Mouse (Mus musculus) spleen, postnatal 4 days (tissue): ENCODE results near the gene Mterf2.

ENCODE experiments used
- DNase-seq, 2 experiments: peaks; one replicate each; pipeline ENCODE4 v3.0.0; 2022; ENCODE audit warnings: low spot score in 2 of 2

Gene Mterf2

DNA sequence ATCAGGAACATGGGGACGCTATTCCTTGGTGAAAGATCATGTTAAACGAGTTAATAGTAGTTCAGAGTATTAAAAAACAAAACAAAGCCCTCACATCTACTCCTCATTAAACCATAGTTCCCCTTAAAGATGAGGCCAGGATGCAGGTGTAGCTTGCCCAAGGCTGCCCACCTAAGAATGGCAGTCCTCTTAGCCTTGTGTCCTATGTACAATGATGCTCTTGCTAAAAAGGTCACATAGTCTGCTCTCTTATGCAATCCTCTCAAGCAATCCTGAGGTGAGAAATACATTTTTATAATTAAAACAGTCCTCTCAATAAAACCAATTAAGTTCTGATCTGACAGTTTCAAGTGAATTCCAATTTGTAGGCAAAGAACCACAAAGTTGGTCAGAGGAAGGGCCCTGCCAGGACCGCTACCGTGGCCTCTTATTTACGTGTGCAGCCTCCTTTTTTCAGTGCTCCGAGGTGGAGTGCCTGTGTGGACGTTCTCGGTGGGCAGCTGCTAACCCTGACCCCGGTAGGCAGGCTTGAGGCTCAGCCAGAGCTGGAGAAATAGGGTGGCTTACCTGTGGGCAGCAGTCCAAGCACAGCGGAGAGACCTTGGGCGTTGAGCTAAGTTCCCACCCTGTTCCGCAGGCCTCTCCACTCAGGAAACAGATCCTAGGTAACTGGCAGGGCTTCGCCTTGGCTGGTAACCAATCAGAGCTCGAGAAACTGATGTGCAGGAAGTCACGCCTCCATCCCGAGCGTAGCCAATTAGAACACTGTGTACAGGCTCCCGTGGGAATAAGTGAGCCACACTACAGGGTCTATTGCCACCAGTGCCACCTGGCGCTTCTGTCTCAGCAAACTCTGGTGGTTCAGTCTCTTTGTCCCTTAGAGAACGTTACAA lies at the start of gene Mterf2:
Gene Mterf2 (minus strand): TSS at position 633 of the 893 bp plus-strand sequence.
- peak; percentile 86 to 89 for DNase-seq

DNA sequence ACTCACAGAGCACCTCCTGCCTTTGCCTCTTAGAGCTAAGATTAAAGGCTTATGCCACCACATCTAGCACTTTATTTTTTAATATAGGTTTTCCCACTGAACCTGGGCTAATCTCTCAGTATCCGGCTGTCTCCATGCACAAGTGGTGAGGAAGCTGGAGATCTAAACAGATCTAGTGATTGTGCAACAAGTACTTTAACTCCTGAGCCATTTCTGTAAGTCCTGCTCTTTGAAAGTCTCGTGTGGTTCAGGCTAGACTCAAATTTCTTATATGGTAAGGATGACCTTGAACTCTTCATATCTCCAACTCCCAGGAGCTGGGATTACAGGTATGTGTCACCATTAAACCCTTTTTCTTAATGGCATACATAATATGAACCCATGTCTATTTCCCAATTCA lies 48.8 kb upstream of the Mterf2 start:
- no peak for DNase-seq

DNA sequence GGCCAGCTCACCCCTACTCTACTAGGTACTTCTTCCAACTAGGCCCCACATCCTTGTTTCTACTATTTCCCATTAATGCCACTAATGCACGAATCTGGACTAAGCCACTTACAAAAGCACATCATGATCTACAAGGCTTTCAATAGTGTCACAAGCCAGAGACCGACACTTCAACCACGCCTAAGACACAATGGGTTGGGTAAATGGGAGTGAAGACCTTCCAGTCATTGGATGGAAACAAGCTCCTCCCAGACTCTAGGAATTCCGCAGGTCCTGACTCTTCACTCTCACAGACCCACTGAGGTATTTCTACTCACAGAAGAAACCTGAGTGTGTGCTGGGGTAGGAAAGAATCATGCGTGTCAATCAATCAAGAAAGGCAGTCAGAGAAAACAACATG lies 37.5 kb upstream of the Mterf2 start:
- no peak for DNase-seq

DNA sequence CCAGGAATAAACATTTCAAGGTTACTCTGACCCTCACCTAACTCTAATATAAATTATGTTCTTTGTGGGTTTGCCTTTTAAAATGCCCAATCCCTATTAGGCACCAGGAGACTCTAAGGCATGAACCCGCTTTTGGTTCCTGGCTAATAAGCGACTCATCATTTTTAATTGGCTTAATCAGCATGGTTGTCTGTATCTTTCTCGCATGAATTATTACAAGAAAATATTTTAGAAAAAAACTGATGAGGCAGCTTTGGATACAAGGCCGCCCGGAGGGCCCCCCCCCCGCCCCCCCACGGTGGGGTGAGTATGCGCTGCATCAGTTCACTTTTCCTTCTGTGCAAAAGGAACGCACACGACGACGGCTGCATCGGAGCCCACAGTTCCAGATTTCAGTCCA lies 37.0 kb upstream of the Mterf2 start:
- no peak for DNase-seq

DNA sequence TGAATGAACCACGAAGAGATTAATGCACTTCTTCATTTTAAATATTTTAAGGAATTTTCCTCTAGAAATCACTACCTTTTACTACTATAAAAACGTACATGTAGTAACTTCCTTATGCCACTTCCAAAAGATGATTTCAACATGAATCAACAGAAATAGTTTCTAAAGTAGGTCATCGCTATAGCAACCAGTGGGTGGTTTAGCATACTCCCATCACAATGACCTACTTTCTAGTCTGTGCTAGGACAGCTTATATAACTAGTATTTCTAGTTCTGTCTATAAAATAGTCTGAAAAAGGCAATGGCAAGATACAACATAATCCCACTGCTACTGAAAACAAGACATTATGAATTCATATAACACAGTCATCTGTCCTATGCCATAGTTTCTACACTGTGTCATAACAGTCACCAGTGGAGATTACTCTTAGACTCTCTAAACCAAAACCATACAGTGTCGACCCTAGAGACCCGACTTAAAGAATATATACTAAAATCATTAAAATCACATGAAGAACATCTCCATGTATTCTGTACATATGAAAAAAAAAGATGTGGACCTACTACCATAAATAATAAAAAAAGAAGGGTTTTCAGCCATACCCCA lies 34.0 kb upstream of the Mterf2 start:
- no peak for DNase-seq

DNA sequence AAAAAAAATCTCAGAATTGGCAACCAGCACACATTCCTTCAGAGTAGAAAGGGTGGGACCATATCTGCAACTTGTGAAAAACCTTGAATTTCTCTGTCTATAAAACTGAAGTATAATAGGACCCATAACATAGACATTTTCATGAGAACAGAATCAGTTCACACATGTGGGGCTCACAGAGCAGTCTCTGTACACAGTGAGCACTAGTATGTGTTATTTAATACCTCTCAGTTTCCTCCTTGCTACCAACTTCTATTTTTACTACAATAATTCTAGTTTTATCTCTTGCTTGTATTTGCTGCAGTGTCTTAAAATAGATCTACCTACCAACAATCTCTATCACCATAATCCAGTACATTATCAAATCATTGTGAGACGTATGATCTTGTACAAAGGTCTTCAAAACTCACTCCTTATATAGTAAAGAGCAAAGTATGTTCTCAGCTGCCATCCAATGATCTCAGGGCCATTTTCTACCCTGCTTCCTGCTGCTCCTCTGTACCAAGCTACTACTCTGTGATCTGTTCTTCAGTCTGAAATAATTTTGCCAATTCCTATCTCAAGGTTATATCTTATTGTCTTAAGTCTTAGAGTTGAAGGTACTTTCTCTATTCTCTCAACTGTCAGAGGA lies 32.3 kb upstream of the Mterf2 start:
- no peak for DNase-seq

DNA sequence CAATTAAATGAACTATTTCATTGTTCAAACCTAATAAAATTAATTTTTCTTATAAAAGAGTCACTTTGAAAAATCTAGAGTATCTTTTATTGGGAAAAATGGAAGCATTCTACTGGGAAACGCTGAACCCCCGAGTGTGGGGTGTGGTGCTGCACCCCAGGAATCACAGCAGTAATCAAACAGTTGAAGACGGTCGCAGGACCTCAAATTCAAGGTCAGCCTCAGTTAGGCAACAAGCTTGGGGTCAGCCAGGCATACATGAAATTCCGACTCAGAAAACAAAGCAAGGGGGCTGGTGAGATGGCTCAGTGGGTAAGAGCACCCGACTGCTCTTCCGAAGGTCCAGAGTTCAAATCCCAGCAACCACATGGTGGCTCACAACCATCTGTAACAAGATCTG lies 29.6 kb upstream of the Mterf2 start:
- no peak for DNase-seq

DNA sequence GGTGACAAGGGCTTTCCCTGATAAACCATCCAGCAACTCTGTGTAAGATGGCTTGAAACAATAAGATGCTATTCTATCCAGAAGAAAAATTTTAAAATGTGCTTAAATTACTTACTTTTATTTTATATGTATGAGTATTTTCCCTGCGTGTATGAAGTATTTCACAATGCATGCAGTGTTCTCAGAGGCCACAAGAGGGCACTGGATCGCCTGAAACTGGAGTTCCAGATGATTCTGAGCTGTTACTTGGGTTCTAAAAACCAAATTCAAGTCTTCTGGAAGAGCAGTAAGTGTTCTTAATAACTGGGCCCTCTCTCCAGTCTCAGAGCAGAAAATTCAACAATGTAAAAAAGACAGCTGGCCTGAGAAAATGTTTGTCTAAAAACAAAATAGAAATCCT lies 26.4 kb upstream of the Mterf2 start:
- peak; percentile 29 to 65 for DNase-seq

DNA sequence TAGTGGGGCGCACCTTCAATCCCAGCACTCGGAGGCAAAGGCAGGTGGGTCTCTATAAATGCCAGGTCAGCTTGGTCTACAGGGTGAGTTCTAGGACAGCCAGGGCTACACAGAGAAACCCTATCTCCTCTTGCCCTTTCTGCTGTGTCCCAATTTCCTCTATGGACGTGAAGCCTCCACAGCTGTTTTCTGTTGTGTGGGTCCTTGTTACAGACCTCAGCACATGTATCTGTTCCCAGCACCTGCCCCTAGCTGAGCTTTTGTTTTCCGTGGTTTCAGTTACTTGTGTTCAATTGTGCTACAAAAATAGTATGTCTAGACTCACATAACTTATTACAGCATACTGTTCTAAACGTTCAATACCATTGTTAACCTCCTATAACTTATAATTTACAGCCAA lies 21.4 kb upstream of the Mterf2 start:
- no peak for DNase-seq

DNA sequence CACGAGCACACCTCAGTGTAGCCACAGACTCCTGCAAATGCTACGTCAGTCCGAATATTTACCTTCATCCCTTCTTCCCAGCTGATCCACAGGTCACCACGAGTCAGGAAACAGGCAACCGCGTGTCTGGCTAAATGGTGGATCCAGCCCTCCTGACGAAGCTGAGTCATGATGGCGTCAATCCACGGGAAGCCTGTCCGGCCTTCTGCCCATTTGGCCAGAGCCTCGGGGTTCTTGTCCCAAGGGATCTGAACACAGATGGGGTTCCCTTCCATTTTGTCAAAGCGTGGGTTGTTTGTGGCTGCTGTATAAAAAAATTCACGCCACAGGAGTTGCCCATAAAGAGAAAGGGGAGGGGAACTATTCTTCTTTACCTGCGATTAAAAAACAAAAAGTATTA lies 18.5 kb upstream of the Mterf2 start:
- no peak for DNase-seq

DNA sequence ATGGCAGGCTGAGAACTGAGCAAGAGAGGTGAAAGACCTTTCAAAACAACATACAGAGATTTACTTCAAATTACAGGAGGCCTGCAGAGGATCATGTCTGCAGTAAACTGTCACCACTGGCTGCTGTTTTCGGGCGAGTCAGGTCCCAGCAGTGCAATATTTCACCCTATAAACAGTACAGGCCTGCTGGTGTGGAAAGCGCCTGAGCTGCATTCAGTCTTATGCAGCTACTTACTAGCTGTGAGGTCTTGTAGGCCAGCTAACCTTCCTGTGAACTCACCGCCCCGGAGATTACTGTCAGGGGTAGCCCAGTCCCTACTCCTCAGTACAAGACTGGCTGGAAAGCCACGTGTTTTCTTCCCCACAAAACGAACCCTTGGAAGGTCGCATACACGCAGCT lies 13.6 kb upstream of the Mterf2 start:
- no peak for DNase-seq

DNA sequence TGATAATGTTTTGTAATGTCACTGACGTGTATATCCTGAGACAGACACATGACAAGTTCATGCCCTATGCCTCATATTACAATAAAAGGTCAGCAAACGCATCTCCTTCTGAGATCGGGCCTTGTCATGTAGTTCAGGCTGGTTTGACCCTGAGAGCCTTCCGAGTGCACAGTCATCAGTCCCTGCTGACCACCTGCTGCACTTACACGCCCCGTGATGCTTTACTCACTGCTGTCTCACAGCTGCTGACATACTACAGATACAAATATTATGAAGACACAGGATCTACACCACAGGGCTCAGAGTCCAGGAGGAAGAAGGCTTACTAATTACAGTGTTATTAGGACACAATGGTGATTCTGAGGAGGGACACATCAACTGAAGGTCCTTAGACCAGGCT lies 8.7 kb upstream of the Mterf2 start:
- DNase-seq, result no peak

DNA sequence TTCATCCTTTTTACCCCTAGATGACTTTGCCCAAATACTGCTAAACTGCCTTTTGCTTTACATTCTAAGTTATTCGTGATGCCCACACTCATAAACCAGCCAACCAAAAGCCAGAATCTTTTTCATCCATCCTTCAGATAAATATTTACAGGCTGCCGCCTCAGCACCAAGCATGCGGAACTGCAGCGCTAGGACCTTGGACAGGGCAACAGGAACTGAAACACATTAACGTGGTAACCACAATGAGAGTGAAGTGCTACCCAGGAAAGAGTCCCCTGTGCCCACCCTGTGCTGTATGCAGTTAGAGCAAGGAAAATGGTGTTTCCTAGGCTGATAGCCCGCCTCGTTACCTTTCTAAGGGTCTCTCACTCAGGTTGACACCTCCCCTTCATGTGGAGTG lies 626 bp upstream of the Mterf2 start:
- DNase-seq, result peak; percentile 48 to 74

DNA sequence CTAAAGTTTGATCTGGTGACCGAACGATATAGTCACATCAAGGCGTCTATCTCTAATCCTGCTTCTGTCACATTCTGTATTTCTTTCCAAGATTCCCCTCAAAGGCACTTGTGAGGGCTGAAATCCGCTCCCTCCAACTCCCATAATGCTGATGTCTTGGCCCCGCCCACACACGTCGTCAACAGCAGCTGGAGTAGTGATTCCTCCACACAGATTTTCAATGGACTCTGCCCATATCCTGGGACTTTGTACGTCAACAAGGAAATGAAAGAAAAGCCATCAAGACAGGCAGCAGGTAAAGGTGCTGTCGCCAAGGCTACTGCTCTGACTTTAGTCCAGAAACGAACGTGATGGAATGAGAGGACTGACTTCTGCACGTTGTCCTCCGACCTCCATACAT lies 2.6 kb downstream of the Mterf2 start:
- no peak for DNase-seq

DNA sequence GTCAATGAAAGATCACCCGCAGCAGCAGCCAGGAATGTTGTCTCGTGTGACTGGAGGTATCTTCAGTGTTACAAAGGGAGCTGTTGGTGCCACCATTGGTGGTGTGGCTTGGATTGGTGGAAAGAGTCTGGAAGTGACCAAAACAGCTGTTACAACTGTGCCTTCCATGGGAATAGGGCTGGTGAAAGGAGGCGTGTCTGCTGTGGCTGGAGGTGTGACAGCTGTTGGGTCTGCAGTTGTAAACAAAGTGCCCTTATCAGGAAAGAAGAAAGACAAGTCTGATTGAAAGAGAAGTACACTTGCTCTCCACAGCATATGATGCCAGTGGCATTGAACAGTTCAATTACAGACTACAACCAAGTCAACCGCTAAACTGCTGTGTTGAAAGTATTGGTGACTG lies 13.4 kb downstream of the Mterf2 start:
- no peak for DNase-seq

DNA sequence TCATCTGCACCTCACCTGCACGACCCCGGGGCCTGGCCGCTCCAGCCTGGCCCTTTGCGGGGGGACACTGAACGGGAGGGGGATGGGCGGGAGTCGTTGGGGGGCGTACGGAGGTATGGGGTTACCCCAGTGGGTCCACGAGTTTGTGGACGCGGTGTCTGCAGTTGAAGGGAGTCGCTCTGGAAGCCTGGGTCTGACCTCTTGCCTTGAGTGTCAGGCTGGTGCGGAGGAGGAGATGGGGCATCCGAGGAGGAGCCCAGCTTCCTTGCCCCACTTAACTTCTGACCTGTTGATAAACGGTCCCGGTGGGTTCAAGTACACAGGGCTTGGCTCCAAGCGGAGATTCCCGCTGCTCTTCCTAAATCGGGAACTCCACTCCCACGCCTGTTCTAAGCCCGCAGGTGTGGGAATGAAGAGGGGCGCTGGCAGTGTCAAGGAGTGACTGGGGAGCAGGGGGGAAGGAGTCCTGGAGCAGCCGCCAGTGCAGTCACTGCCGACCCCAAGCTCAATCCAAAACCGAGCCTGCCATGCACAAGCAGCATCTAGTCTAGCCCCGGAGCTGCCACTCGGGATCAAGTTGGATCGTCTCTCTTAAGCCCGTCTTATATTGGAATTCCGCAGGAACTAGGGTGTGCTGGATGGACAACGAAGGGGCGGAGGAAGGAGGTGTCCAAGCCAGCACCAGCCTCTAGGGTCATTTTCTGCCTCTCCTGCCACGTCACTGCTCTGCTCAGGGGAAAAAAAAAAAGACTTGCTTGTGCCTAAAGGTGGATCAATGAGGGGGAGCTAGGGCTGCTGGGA lies 24.5 kb downstream of the Mterf2 start:
- DNase-seq, result peak; percentile 26 to 63

DNA sequence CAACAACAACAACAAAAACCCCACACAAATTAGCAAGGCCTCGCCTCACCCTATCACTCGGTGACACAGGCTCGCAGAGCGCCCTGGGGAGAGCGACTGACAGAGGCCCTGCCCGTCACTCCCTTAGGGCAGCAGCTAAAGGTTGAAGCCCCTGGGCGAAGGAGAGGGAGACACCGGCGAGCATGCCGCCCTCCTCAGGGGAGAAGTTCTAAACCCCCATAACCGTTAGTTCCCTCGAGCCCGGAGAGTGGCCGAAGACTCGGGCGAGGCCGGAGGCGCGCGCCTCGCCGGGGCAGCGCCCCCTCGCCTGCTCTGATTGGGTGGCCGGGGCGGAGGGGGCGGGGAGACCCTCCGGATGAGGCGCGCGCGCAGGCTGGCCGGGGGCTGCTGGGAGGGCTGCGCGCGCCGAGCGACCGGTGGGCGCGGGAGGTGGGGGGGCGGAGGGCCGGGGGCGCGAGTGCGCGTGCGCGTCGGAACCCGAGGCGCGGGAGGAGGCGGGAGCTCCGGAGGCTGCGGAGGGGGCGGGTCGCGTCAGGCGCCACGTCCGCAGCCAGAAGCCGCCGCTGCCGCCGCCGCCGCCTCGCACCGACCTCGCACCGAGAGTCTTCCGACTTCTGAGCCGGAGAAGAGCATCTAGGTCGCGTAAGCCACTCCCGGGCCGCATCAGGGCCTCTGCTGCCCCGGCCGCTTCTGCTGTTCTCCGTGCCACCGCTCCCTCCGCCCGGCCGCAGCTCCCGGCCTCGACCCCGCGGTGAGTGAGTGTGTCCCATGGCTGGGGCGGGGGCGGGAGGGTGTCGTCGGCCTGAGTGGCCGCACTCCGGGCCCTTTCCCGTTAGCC lies 25.4 kb downstream of the Mterf2 start, which contains the start of the genes Fhl4 and Tmem263:
Gene Fhl4 (minus strand): TSS at position 249 of the 838 bp plus-strand sequence.
Gene Tmem263 (plus strand): TSS at position 381 of the 838 bp plus-strand sequence.
- peak; percentile 81 to 90 for DNase-seq

DNA sequence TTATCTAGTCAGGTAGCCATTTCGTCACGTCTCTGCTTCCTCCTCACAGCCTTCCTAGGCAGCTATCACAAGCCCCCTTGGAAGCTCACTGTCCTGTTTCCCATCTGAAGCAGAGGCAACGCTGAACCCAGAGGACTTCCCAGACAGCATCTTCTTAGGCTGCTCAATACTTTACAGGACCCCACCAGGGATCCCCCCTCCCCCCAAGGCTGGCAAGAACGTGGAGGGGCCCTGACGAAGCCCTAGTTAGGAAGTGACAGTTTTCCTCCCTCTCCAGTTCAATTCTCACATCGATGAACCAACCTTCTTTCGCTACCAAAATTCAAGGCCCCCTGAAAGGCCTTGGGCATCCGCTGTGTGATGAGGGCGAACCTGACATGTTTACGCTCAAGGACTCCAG lies 26.0 kb downstream of the Mterf2 start:
- peak; percentile 18 to 67 for DNase-seq

DNA sequence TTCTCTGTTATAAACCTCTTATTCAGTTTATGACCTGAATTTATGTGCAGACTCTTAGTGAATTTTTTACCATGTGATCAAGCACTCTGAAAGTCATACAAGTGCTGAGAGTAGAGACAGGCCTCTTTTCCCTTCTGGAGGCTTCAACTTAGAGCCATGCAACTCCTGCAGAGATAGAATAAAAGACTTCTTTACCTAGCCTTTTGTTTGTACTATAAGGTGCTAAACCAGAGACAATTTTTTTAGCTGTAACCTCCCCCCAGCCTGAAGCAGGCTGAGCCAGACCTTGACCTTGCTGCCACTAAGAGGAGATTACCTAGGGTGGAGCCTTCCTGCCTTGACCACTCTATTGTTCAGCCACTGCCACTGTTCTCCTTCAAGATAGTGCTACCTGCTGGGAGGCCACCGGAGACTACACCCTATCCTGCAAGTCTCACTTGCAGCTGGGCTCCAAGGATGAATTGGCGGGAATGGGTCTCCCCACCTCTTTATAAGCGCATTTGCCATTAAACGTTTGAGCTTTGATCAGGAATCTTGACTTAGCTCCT lies 56.1 kb downstream of the Mterf2 start:
- DNase-seq, result no peak
